Mouse (Mus musculus) stomach, embryonic 16.5 days (tissue): Measurements from ENCODE around the gene Prr3. TPM values are rescaled to one million over a fixed set of nuclear protein-coding genes. Genes with fewer than 3 reads are reported as not detected.
"Not testable (repeated sequence)": the region's sequence is repeated elsewhere in the genome, so short reads cannot be mapped to it uniquely, and the experiment has no call there.

Source experiments
- ATAC-seq: fragments of 200-750 bp; cut with Nextera tagmentation; 2 replicates; pipeline ENCODE4 v1.8.0; 2017; ENCODE audit warnings: moderate number of reproducible peaks, moderate TSS enrichment; ENCODE audit not compliant: insufficient read depth, low FRiP score
- H3K27ac ChIP-seq: fragments of 300-500 bp; sonication (generic); 2 replicates; pipeline ENCODE4 v1.5.1; 2014; ENCODE audit warnings: low read length
- H3K27me3 ChIP-seq: fragments of 300-500 bp; sonication (generic); 2 replicates; pipeline ENCODE4 v1.6.1; 2014; ENCODE audit warnings: low read length, control low read depth, mixed read lengths; ENCODE audit not compliant: control insufficient read depth, insufficient read depth
- H3K36me3 ChIP-seq: fragments of 300-500 bp; sonication (generic); 2 replicates; pipeline ENCODE4 v1.6.1; 2014; ENCODE audit warnings: low read length; ENCODE audit not compliant: control insufficient read depth, insufficient read depth
- H3K4me1 ChIP-seq: fragments of 300-500 bp; sonication (generic); 2 replicates; pipeline ENCODE4 v1.6.1; 2014; ENCODE audit warnings: low read length, control low read depth, mixed read lengths; ENCODE audit not compliant: control insufficient read depth, insufficient read depth
- H3K4me2 ChIP-seq: fragments of 300-500 bp; sonication (generic); 2 replicates; pipeline ENCODE4 v1.6.1; 2014; ENCODE audit warnings: low read depth, low read length, mixed read lengths
- H3K4me3 ChIP-seq: fragments of 300-500 bp; sonication (generic); replicated peaks from 2 replicates; pipeline ENCODE4 v1.5.1; 2014; ENCODE audit warnings: mild to moderate bottlenecking, low read length
- H3K9ac ChIP-seq: fragments of 300-500 bp; sonication (generic); 2 replicates; pipeline ENCODE4 v1.6.1; 2014; ENCODE audit warnings: low read length
- H3K9me3 ChIP-seq: fragments of 300-500 bp; sonication (generic); replicated peaks from 2 replicates; pipeline ENCODE4 v1.6.1; 2016; ENCODE audit warnings: low read length, control low read depth; ENCODE audit not compliant: control insufficient read depth
- WGBS: fragments of 180-500 bp; shearing (Covaris S2); extraction: QIAGEN DNeasy Blood & Tissue Kit; methylation state at CpG from one replicate; pipeline ENCODE4 v1.1.7; 2014; 5-methylcytosine and 5-hydroxymethylcytosine counted together
- polyA plus RNA-seq: library from polyadenylated mRNA; unstranded; fragments of >200 nt; fragmentation: Nextera tagmentation; extraction: Ambion mirVana; gene quantifications from 2 replicates; pipeline ENCODE4 v1.2.1, GENCODE M21; 2015

Gene Prr3
- polyA plus RNA-seq, 1 experiment from 2014 or later, result 23.4 TPM

- Histone ChIP-seq H3K4me1 (peaks cover 9% of the 10 kb centered on the region), H3K27ac (peak overlapping the region; percentile 23; the same call in 1 of the 2 replicates), H3K4me3 (no peak overlapping the region), H3K9ac (no peak overlapping the region), H3K27me3 (no peaks in the 10 kb centered on the region), H3K4me2 (peak overlapping the region; percentile 28; the same call in 1 of the 2 replicates), H3K9me3 (no peaks in the 10 kb centered on the region), H3K36me3 (no peaks in the 10 kb centered on the region)
- ATAC-seq, result no peak
- WGBS, result 88% methylated on average over 1 of the region's 1 CpGs
Measured at GRCm38 (mm10) chr17:36021309-36021708, 41.3 kb upstream of the Prr3 start.

GRCm38 (mm10) chr17:36020191-36021073, 40.4 kb upstream of the Prr3 start, which contains the start of gene H2-T24:
Gene H2-T24, minus strand, starts transcription at chr17:36020560.
- H3K9me3 ChIP-seq, result no peaks in the 10 kb centered on the region
- no peak within 1 kb of the TSS for H3K9ac ChIP-seq
- H3K27ac ChIP-seq, result peak within 1 kb of the TSS; percentile 58
- 28% methylated on average over 15 of the region's 15 CpGs for WGBS
- H3K27me3 ChIP-seq, result no peaks in the 10 kb centered on the region
- peak within 1 kb of the TSS; percentile 28 for H3K4me2 ChIP-seq
- H3K4me1 ChIP-seq, result peaks cover 9% of the 10 kb centered on the region
- H3K36me3 ChIP-seq, result no peaks in the 10 kb centered on the region
- peak within 1 kb of the TSS; percentile 26 for H3K4me3 ChIP-seq
- ATAC-seq, result peak; percentile 81

GRCm38 (mm10) chr17:36019519-36019918, 39.5 kb upstream of the Prr3 start:
- Histone ChIP-seq H3K36me3 (peaks cover 6% of the 10 kb centered on the region; the same call in 1 of the 2 replicates), H3K27ac (0 out of 2 replicates have a peak overlapping the region, but pooled peaks have one; percentile 8), H3K4me2 (no peak overlapping the region), H3K9me3 (no peaks in the 10 kb centered on the region), H3K9ac (no peak overlapping the region), H3K4me3 (no peak overlapping the region), H3K4me1 (peaks cover 9% of the 10 kb centered on the region), H3K27me3 (no peaks in the 10 kb centered on the region)
- 70% methylated on average over 3 of the region's 3 CpGs for WGBS
- ATAC-seq, result no peak

GRCm38 (mm10) chr17:36018979-36019378, 38.9 kb upstream of the Prr3 start:
- Histone ChIP-seq H3K4me1 (peaks cover 5% of the 10 kb centered on the region), H3K9me3 (no peaks in the 10 kb centered on the region), H3K4me3 (no peak overlapping the region), H3K27ac (no peak overlapping the region), H3K9ac (no peak overlapping the region), H3K4me2 (no peak overlapping the region), H3K36me3 (peaks cover 11% of the 10 kb centered on the region; the same call in 1 of the 2 replicates), H3K27me3 (no peaks in the 10 kb centered on the region)
- ATAC-seq, result no peak
- WGBS, result 49% methylated on average over 2 of the region's 2 CpGs

GRCm38 (mm10) chr17:36017046-36017445, 37.0 kb upstream of the Prr3 start:
- H3K9ac ChIP-seq, result no peak overlapping the region
- H3K27ac ChIP-seq, result no peak overlapping the region
- WGBS, result 83% methylated on average over 5 of the region's 5 CpGs
- H3K4me1 ChIP-seq, result no peaks in the 10 kb centered on the region
- no peak overlapping the region for H3K4me2 ChIP-seq
- ATAC-seq, result no peak
- no peak overlapping the region for H3K4me3 ChIP-seq
- H3K9me3 ChIP-seq, result no peaks in the 10 kb centered on the region
- no peaks in the 10 kb centered on the region for H3K27me3 ChIP-seq
- peaks cover 11% of the 10 kb centered on the region; the same call in 1 of the 2 replicates for H3K36me3 ChIP-seq

- no peak for ATAC-seq
- Histone ChIP-seq H3K36me3 (peaks cover 11% of the 10 kb centered on the region; the same call in 1 of the 2 replicates), H3K9me3 (no peaks in the 10 kb centered on the region), H3K27ac (no peak overlapping the region), H3K4me1 (no peaks in the 10 kb centered on the region), H3K4me3 (no peak overlapping the region), H3K4me2 (no peak overlapping the region), H3K27me3 (no peaks in the 10 kb centered on the region), H3K9ac (no peak overlapping the region)
- 92% methylated on average over 5 of the region's 5 CpGs for WGBS
Measured at GRCm38 (mm10) chr17:36014977-36015376, 34.9 kb upstream of the Prr3 start.

- H3K36me3 ChIP-seq, H3K9me3 ChIP-seq, H3K27ac ChIP-seq, ATAC-seq, H3K4me2 ChIP-seq, H3K4me3 ChIP-seq, H3K4me1 ChIP-seq, H3K27me3 ChIP-seq, H3K9ac ChIP-seq: not testable (repeated sequence)
- WGBS, result 88% methylated on average over 7 of the region's 7 CpGs
Measured at GRCm38 (mm10) chr17:36004409-36004808, 24.4 kb upstream of the Prr3 start.

GRCm38 (mm10) chr17:36003331-36003730, 23.3 kb upstream of the Prr3 start:
- Histone ChIP-seq H3K36me3 (no peaks in the 10 kb centered on the region), H3K27me3 (no peaks in the 10 kb centered on the region), H3K4me1 (0 out of 2 replicates have a peak, but pooled peaks cover 3% of the 10 kb centered on the region), H3K4me3 (no peak overlapping the region), H3K27ac (no peak overlapping the region), H3K4me2 (no peak overlapping the region), H3K9me3 (0 out of 2 replicates have a peak, but pooled peaks cover 4% of the 10 kb centered on the region), H3K9ac (no peak overlapping the region)
- 94% methylated on average over 7 of the region's 7 CpGs for WGBS
- no peak for ATAC-seq

- no peaks in the 10 kb centered on the region for H3K36me3 ChIP-seq
- no peak for ATAC-seq
- no peak overlapping the region for H3K9ac ChIP-seq
- H3K27ac ChIP-seq, result no peak overlapping the region
- H3K4me3 ChIP-seq, result no peak overlapping the region
- H3K4me2 ChIP-seq, result no peak overlapping the region
- WGBS, result 92% methylated on average over 6 of the region's 6 CpGs
- 0 out of 2 replicates have a peak, but pooled peaks cover 4% of the 10 kb centered on the region for H3K9me3 ChIP-seq
- no peaks in the 10 kb centered on the region for H3K27me3 ChIP-seq
- 0 out of 2 replicates have a peak, but pooled peaks cover 10% of the 10 kb centered on the region for H3K4me1 ChIP-seq
Measured at GRCm38 (mm10) chr17:36001966-36002365, 21.9 kb upstream of the Prr3 start.
